Mouse (Mus musculus): ENCODE results near the gene Ash1l.

- peak; percentile 46; the same call in 1 of the 2 replicates for TF ChIP-seq POLR2A (IDR thresholded peaks at IDR 0.05; ENCODE audit: control insufficient read depth, low read depth, low read length)
- TF ChIP-seq CTCF (IDR thresholded peaks at IDR 0.05; ENCODE audit: control insufficient read depth, insufficient read depth, insufficient replicate concordance, low read depth, low read length): no peak
These were observed 26.3 kb upstream of the Ash1l start for GRCm38 (mm10) chr3:88923989-88924591.
